Mouse (Mus musculus): Measurements from ENCODE around the gene Polr3b.

Polr3b gene

GRCm38 (mm10) chr10:84710192-84710591, 88.1 kb downstream of the Polr3b start:
- DNase-seq (ENCODE audit: low spot score) = no peak

- DNase-seq (ENCODE audit: low spot score) = no peak
Observed at GRCm38 (mm10) chr10:84710827-84711226, 88.7 kb downstream of the Polr3b start.

- no peak for DNase-seq (ENCODE audit: low spot score)
Observed at GRCm38 (mm10) chr10:84711479-84711878, 89.4 kb downstream of the Polr3b start.

GRCm38 (mm10) chr10:84711940-84712339, 89.8 kb downstream of the Polr3b start:
- DNase-seq (ENCODE audit: low spot score) = no peak

- DNase-seq (ENCODE audit: low spot score) = no peak
Observed at GRCm38 (mm10) chr10:84712532-84712931, 90.4 kb downstream of the Polr3b start.

- DNase-seq (ENCODE audit: low spot score) = no peak
Observed at GRCm38 (mm10) chr10:84713043-84713442, 91.0 kb downstream of the Polr3b start.

- DNase-seq (ENCODE audit: low spot score) = no peak
Observed at GRCm38 (mm10) chr10:84715639-84716038, 93.5 kb downstream of the Polr3b start.

- DNase-seq (ENCODE audit: low spot score) = no peak
Observed at GRCm38 (mm10) chr10:84716581-84716980, 94.5 kb downstream of the Polr3b start.

- no peak for DNase-seq (ENCODE audit: low spot score)
Observed at GRCm38 (mm10) chr10:84722711-84723110, 100.6 kb downstream of the Polr3b start.

GRCm38 (mm10) chr10:84727005-84727404, 104.9 kb downstream of the Polr3b start:
- DNase-seq (ENCODE audit: low spot score) = no peak

GRCm38 (mm10) chr10:84727760-84728159, 105.7 kb downstream of the Polr3b start:
- DNase-seq (ENCODE audit: low spot score) = no peak

- DNase-seq (ENCODE audit: low spot score) = no peak
Observed at GRCm38 (mm10) chr10:84730078-84730477, 108.0 kb downstream of the Polr3b start.

- no peak for DNase-seq (ENCODE audit: low spot score)
Observed at GRCm38 (mm10) chr10:84730956-84731355, 108.9 kb downstream of the Polr3b start.

- no peak for DNase-seq (ENCODE audit: low spot score)
Observed at GRCm38 (mm10) chr10:84733511-84733910, 111.4 kb downstream of the Polr3b start.

- no peak for DNase-seq (ENCODE audit: low spot score)
Observed at GRCm38 (mm10) chr10:84754851-84755785, 133.0 kb downstream of the Polr3b start.

- DNase-seq (ENCODE audit: low spot score) = no peak
Observed at GRCm38 (mm10) chr10:84755786-84756203, 133.7 kb downstream of the Polr3b start, which contains the start of gene Rfx4. Gene Rfx4 (plus strand): TSS chr10:84756062.

GRCm38 (mm10) chr10:84756435-84757095, 134.5 kb downstream of the Polr3b start:
- DNase-seq (ENCODE audit: low spot score) = no peak

GRCm38 (mm10) chr10:84757426-84758199, 135.5 kb downstream of the Polr3b start:
- DNase-seq (ENCODE audit: low spot score) = no peak

- no peak for DNase-seq (ENCODE audit: low spot score)
Observed at GRCm38 (mm10) chr10:84758200-84758468, 136.0 kb downstream of the Polr3b start.

- no peak for DNase-seq (ENCODE audit: low spot score)
Observed at GRCm38 (mm10) chr10:84758483-84759431, 136.7 kb downstream of the Polr3b start.

- no peak for DNase-seq (ENCODE audit: low spot score)
Observed at GRCm38 (mm10) chr10:84759511-84760117, 137.5 kb downstream of the Polr3b start.

Data from spleen, adult 12 weeks (tissue).